Mouse (Mus musculus): Measurements from ENCODE around the gene Cdc7.
A peak's percentile ranks its signal among the peaks of the same experiment; 100 is the strongest.
"Not testable (repeated sequence)": the region's sequence is repeated elsewhere in the genome, so short reads cannot be mapped to it uniquely, and the experiment has no call there.

Cdc7 gene

GRCm38 (mm10) chr5:106963584-106964512, at the start of gene Cdc7:
Gene Cdc7 (plus strand): TSS chr5:106964322.
- DNase-seq (ENCODE audit: low read depth, low spot score) = peak; percentile 96

- no peak for DNase-seq (ENCODE audit: low read depth, low spot score)
These were observed 44.8 kb upstream of the Cdc7 start for GRCm38 (mm10) chr5:106919315-106919714.

GRCm38 (mm10) chr5:106925488-106926368, 38.4 kb upstream of the Cdc7 start, which contains the start of gene Hfm1:
Gene Hfm1 (minus strand): TSS chr5:106926321.
- peak; percentile 80 for DNase-seq (ENCODE audit: low read depth, low spot score)

GRCm38 (mm10) chr5:106926369-106926686, 37.8 kb upstream of the Cdc7 start:
- DNase-seq (ENCODE audit: low read depth, low spot score) = peak; percentile 18

GRCm38 (mm10) chr5:106927996-106928395, 36.1 kb upstream of the Cdc7 start:
- no peak for DNase-seq (ENCODE audit: low read depth, low spot score)

GRCm38 (mm10) chr5:106946342-106946741, 17.8 kb upstream of the Cdc7 start:
- DNase-seq (ENCODE audit: low read depth, low spot score) = no peak

GRCm38 (mm10) chr5:106948683-106949082, 15.4 kb upstream of the Cdc7 start:
- no peak for DNase-seq (ENCODE audit: low read depth, low spot score)

GRCm38 (mm10) chr5:106956467-106956866, 7.7 kb upstream of the Cdc7 start:
- DNase-seq (ENCODE audit: low read depth, low spot score) = no peak

GRCm38 (mm10) chr5:106959031-106959430, 5.1 kb upstream of the Cdc7 start:
- no peak for DNase-seq (ENCODE audit: low read depth, low spot score)

GRCm38 (mm10) chr5:106960451-106960850, 3.7 kb upstream of the Cdc7 start:
- DNase-seq (ENCODE audit: low read depth, low spot score) = no peak

GRCm38 (mm10) chr5:106964513-106965014, 442 bp downstream of the Cdc7 start:
- peak; percentile 7 for DNase-seq (ENCODE audit: low read depth, low spot score)

- DNase-seq (ENCODE audit: low read depth, low spot score) = no peak
These were observed 2.3 kb downstream of the Cdc7 start for GRCm38 (mm10) chr5:106966443-106966842.

- no peak for DNase-seq (ENCODE audit: low read depth, low spot score)
These were observed 3.5 kb downstream of the Cdc7 start for GRCm38 (mm10) chr5:106967578-106967977.

- no peak for DNase-seq (ENCODE audit: low read depth, low spot score)
These were observed 9.8 kb downstream of the Cdc7 start for GRCm38 (mm10) chr5:106973883-106974282.

GRCm38 (mm10) chr5:106979156-106979555, 15.0 kb downstream of the Cdc7 start:
- DNase-seq (ENCODE audit: low read depth, low spot score) = no peak

GRCm38 (mm10) chr5:106982298-106982952, 18.3 kb downstream of the Cdc7 start:
- no peak for DNase-seq (ENCODE audit: low read depth, low spot score)

GRCm38 (mm10) chr5:106984934-106985333, 20.8 kb downstream of the Cdc7 start:
- not testable (repeated sequence) for DNase-seq (ENCODE audit: low read depth, low spot score)

GRCm38 (mm10) chr5:106985594-106985993, 21.5 kb downstream of the Cdc7 start:
- no peak for DNase-seq (ENCODE audit: low read depth, low spot score)

- DNase-seq (ENCODE audit: low read depth, low spot score) = no peak
These were observed 25.1 kb downstream of the Cdc7 start for GRCm38 (mm10) chr5:106989181-106989580.

- DNase-seq (ENCODE audit: low read depth, low spot score) = no peak
These were observed 25.7 kb downstream of the Cdc7 start for GRCm38 (mm10) chr5:106989786-106990185.

- peak; percentile 68 for DNase-seq (ENCODE audit: low read depth, low spot score)
These were observed 26.6 kb downstream of the Cdc7 start for GRCm38 (mm10) chr5:106990639-106991299.

Data from forelimb bud, embryonic 11.5 days (tissue).